Mouse (Mus musculus) intestine, postnatal 0 days (tissue): ENCODE measurements at regions not wholly inside any gene's neighbourhood (a gene's known extent, or its start where the extent isn't known, plus 50 kb on each side); places are given as distances from the start of the nearest gene placed in this dataset.

Source experiments
- ATAC-seq: fragments of 200-750 bp; cut with Nextera tagmentation; 2 replicates; pipeline ENCODE4 v1.8.0; 2017; ENCODE audit warnings: mild to moderate bottlenecking, moderate TSS enrichment, moderate library complexity
- H3K27ac ChIP-seq: fragments of 300-500 bp; sonication (generic); 2 replicates; pipeline ENCODE4 v1.5.1; 2014; ENCODE audit warnings: mild to moderate bottlenecking, low read depth, low read length, moderate library complexity
- H3K27me3 ChIP-seq: fragments of 300-500 bp; sonication (generic); replicated peaks from 2 replicates; pipeline ENCODE4 v1.6.1; 2014; ENCODE audit warnings: low read length, mixed read lengths; ENCODE audit not compliant: control insufficient read depth, insufficient read depth
- H3K36me3 ChIP-seq: fragments of 300-500 bp; sonication (generic); 2 replicates; pipeline ENCODE4 v1.6.1; 2014; ENCODE audit warnings: mild to moderate bottlenecking, moderate library complexity; ENCODE audit not compliant: control insufficient read depth, insufficient read depth
- H3K4me1 ChIP-seq: fragments of 300-500 bp; sonication (generic); replicated peaks from 2 replicates; pipeline ENCODE4 v1.6.1; 2014; ENCODE audit warnings: antibody characterized with exemption, low read length, mixed read lengths; ENCODE audit not compliant: control insufficient read depth, insufficient read depth
- H3K4me2 ChIP-seq: fragments of 300-500 bp; sonication (generic); replicated peaks from 2 replicates; pipeline ENCODE4 v1.6.1; 2014; ENCODE audit warnings: low read depth, mild to moderate bottlenecking, moderate library complexity
- H3K4me3 ChIP-seq: fragments of 300-500 bp; sonication (generic); 2 replicates; pipeline ENCODE4 v1.5.1; 2014; ENCODE audit warnings: low read depth, low read length
- H3K9ac ChIP-seq: fragments of 300-500 bp; sonication (generic); 2 replicates; pipeline ENCODE4 v1.6.1; 2014; ENCODE audit warnings: mild to moderate bottlenecking, low read depth, low read length
- H3K9me3 ChIP-seq: fragments of 300-500 bp; sonication (generic); 2 replicates; pipeline ENCODE4 v1.6.1; 2016; ENCODE audit warnings: mixed run types; ENCODE audit not compliant: control insufficient read depth
- CTCF ChIP-seq: sonication (generic); IDR thresholded peaks from 2 replicates; pipeline ENCODE4 v1.5.1; 2016; ENCODE audit warnings: low read depth, mild to moderate bottlenecking, control low read depth, antibody characterized with exemption, moderate library complexity
- WGBS: fragments of 180-500 bp; shearing (Covaris S2); extraction: QIAGEN DNeasy Blood & Tissue Kit; methylation state at CpG from one replicate; pipeline ENCODE4 v1.1.7; 2014; 5-methylcytosine and 5-hydroxymethylcytosine counted together

GRCm38 (mm10) chr16:42743538-42743937 is 132.1 kb upstream of the Zbtb20 start:
- Histone ChIP-seq H3K4me3 (no peak overlapping the region), H3K9ac (no peak overlapping the region), H3K4me2 (no peak overlapping the region), H3K36me3 (no peaks in the 10 kb centered on the region), H3K27ac (no peak overlapping the region), H3K4me1 (no peaks in the 10 kb centered on the region), H3K27me3 (no peaks in the 10 kb centered on the region), H3K9me3 (no peaks in the 10 kb centered on the region)
- no peak for ATAC-seq
- no peak for TF ChIP-seq CTCF
- 94% methylated on average over 1 of the region's 1 CpGs for WGBS

DNA sequence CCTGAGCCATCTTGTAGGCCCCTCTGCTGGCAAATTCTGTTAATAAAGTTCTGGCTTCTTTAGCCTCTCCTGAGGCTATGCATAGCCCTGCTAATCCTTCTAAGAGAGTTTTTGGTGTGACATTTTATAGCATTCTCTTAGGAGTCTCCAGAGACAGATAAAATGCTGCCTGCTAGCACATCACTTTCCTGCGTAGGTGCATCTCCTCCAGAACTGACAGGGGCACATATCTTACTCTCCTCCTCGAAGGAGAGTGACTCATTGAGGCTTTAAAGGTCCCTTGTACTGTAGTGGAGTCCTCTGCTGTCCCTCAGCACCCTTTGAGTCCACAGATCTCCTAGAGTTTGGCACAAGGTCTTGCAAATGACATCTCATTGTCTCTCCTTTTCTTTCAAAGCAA is 132.6 kb upstream of the Zbtb20 start:
- H3K4me3 ChIP-seq = no peak overlapping the region
- no peak for TF ChIP-seq CTCF
- H3K9ac ChIP-seq = no peak overlapping the region
- H3K4me1 ChIP-seq = no peaks in the 10 kb centered on the region
- H3K36me3 ChIP-seq = no peaks in the 10 kb centered on the region
- 58% methylated on average over 2 of the region's 2 CpGs for WGBS
- no peak for ATAC-seq
- H3K9me3 ChIP-seq = no peaks in the 10 kb centered on the region
- no peaks in the 10 kb centered on the region for H3K27me3 ChIP-seq
- H3K27ac ChIP-seq = no peak overlapping the region
- H3K4me2 ChIP-seq = no peak overlapping the region

GRCm38 (mm10) chr16:42727826-42728225 is 147.9 kb upstream of the Zbtb20 start:
- WGBS = 74% methylated on average over 7 of the region's 7 CpGs
- Histone ChIP-seq H3K9ac (no peak overlapping the region), H3K9me3 (no peaks in the 10 kb centered on the region), H3K4me2 (no peak overlapping the region), H3K27ac (no peak overlapping the region), H3K4me3 (no peak overlapping the region), H3K27me3 (no peaks in the 10 kb centered on the region), H3K36me3 (no peaks in the 10 kb centered on the region), H3K4me1 (no peaks in the 10 kb centered on the region)
- TF ChIP-seq CTCF = no peak
- ATAC-seq = no peak

DNA sequence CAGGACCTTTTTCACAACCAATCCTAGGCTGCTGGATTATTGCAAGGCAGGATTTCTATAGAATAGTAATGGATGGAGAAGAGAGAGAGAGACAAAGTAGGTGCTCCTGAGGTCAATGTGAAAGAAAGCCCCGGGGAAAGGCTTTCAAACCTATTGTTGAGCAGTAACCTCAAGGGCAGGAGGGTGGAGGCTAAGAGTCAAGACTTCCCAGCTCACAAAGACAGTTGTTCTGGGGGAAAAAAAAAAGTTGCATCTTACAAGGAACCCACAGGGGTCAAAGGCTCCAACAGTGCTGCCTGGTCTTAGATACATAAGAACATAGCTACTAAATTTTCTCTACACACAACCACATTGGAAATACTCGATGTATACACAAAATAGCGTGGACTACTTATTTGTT is 155.8 kb upstream of the Zbtb20 start:
- H3K27ac ChIP-seq = no peak overlapping the region
- no peaks in the 10 kb centered on the region for H3K9me3 ChIP-seq
- no peak overlapping the region for H3K4me3 ChIP-seq
- no peaks in the 10 kb centered on the region for H3K36me3 ChIP-seq
- H3K4me1 ChIP-seq = no peaks in the 10 kb centered on the region
- H3K4me2 ChIP-seq = no peak overlapping the region
- H3K9ac ChIP-seq = no peak overlapping the region
- no peak for TF ChIP-seq CTCF
- WGBS = 80% methylated on average over 3 of the region's 3 CpGs
- ATAC-seq = no peak
- no peaks in the 10 kb centered on the region for H3K27me3 ChIP-seq

DNA sequence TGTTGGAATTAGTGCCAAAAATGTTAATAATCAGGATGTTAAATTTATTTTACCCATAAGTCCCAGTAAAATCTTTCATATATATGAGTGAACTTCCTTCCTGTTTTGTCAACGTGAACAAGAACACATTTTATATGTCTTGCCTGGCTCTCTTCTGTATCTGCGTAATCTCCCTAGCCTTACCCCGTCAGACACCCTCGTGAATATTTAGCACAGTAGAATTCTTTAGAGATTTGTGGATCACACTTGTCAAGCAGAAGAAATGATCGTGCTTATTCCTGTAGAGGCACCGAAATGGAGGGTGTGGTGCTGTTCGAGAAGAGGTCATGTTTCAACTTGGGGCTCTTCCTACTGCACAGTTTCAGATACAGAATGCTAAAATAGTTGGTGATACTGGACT is 157.2 kb upstream of the Zbtb20 start:
- no peaks in the 10 kb centered on the region for H3K9me3 ChIP-seq
- H3K4me3 ChIP-seq = no peak overlapping the region
- ATAC-seq = no peak
- H3K4me2 ChIP-seq = no peak overlapping the region
- TF ChIP-seq CTCF = no peak
- no peak overlapping the region for H3K9ac ChIP-seq
- no peaks in the 10 kb centered on the region for H3K36me3 ChIP-seq
- no peak overlapping the region for H3K27ac ChIP-seq
- WGBS = 75% methylated on average over 7 of the region's 7 CpGs
- no peaks in the 10 kb centered on the region for H3K4me1 ChIP-seq
- no peaks in the 10 kb centered on the region for H3K27me3 ChIP-seq

- H3K4me1 ChIP-seq = no peaks in the 10 kb centered on the region
- H3K27me3 ChIP-seq = no peaks in the 10 kb centered on the region
- H3K4me2 ChIP-seq = no peak overlapping the region
- H3K9ac ChIP-seq = no peak overlapping the region
- TF ChIP-seq CTCF = no peak
- no peaks in the 10 kb centered on the region for H3K9me3 ChIP-seq
- WGBS = 68% methylated on average over 7 of the region's 7 CpGs
- no peaks in the 10 kb centered on the region for H3K36me3 ChIP-seq
- no peak overlapping the region for H3K4me3 ChIP-seq
- ATAC-seq = no peak
- H3K27ac ChIP-seq = no peak overlapping the region
Measured at GRCm38 (mm10) chr16:42717828-42718412, 157.8 kb upstream of the Zbtb20 start.
